Mouse (Mus musculus): ENCODE measurements around the gene Idnk.

- TF ChIP-seq CTCF (conservative IDR thresholded peaks at IDR 0.05 in 1 of 2, IDR thresholded peaks at IDR 0.05 in 1 of 2; ENCODE audit: low read depth in 2 of 2, low read length in 2 of 2) (no peak), USF1 (IDR thresholded peaks at IDR 0.05; ENCODE audit: low read depth, low read length) (no peak), ZC3H11A (IDR thresholded peaks at IDR 0.05; ENCODE audit: low read depth, low read length) (no peak), HCFC1 (IDR thresholded peaks at IDR 0.05; ENCODE audit: low read depth, low read length) (no peak), MAX (IDR thresholded peaks at IDR 0.05; ENCODE audit: low read length) (no peak), MYC (IDR thresholded peaks at IDR 0.05; ENCODE audit: low read depth, low read length) (no peak), RCOR1 (conservative IDR thresholded peaks at IDR 0.05; ENCODE audit: low read depth, low read length) (no peak), GABPA (IDR thresholded peaks at IDR 0.05; ENCODE audit: insufficient replicate concordance, low read depth, low read length) (no peak), ETS1 (conservative IDR thresholded peaks at IDR 0.05; ENCODE audit: low read depth, low read length) (no peak), E2F4 (IDR thresholded peaks at IDR 0.05; ENCODE audit: insufficient replicate concordance, low read depth, low read length) (no peak), POLR2A (IDR thresholded peaks at IDR 0.05; ENCODE audit: low read depth, low read length) (no peak), MAFK (IDR thresholded peaks at IDR 0.05; ENCODE audit: insufficient replicate concordance, low read length) (no peak), POLR2AphosphoS2 (IDR thresholded peaks at IDR 0.05; ENCODE audit: low read depth, low read length) (no peak), ZNF384 (IDR thresholded peaks at IDR 0.05; ENCODE audit: low read depth, low read length) (no peak)
Observed at GRCm38 (mm10) chr13:58206084-58206483, 48.6 kb downstream of the Idnk start.

All from CH12.LX (cell line).